Mouse (Mus musculus): ENCODE measurements around the gene Olfr104-ps. TPM values are rescaled to one million over a fixed set of nuclear protein-coding genes. Genes with fewer than 3 reads are reported as not detected.

The Olfr104-ps gene
- not detected in 2 replicates for polyA plus RNA-seq (2012; rRNA removed)

- H3K27me3 ChIP-seq (ENCODE audit: control insufficient read depth, insufficient read depth, low read length), result no peaks in the 10 kb centered on the region
- no peak for TF ChIP-seq CTCF (IDR thresholded peaks at IDR 0.05; ENCODE audit: extremely low read depth, insufficient read depth, insufficient read length, insufficient replicate concordance)
- TF ChIP-seq POLR2A (IDR thresholded peaks at IDR 0.05; ENCODE audit: low read depth, low read length), result no peak
These were observed at the start of gene Olfr104-ps for GRCm38 (mm10) chr17:37359282-37359681. Gene Olfr104-ps (plus strand): TSS chr17:37359582.

GRCm38 (mm10) chr17:37310146-37310699, 49.2 kb upstream of the Olfr104-ps start:
- no peak for TF ChIP-seq CTCF (IDR thresholded peaks at IDR 0.05; ENCODE audit: extremely low read depth, insufficient read depth, insufficient read length, insufficient replicate concordance)
- TF ChIP-seq POLR2A (IDR thresholded peaks at IDR 0.05; ENCODE audit: low read depth, low read length), result no peak
- Histone ChIP-seq H3K4me1 (ENCODE audit: control insufficient read depth, insufficient read depth, insufficient read length) (no peaks in the 10 kb centered on the region), H3K36me3 (ENCODE audit: control insufficient read depth, insufficient read depth, low read length) (no peaks in the 10 kb centered on the region), H3K27me3 (ENCODE audit: control insufficient read depth, insufficient read depth, low read length) (no peaks in the 10 kb centered on the region), H3K4me3 (ENCODE audit: extremely low read depth, insufficient read depth, insufficient read length) (no peak overlapping the region), H3K27ac (ENCODE audit: insufficient read depth, low read length) (no peak overlapping the region)
- DNase-seq (ENCODE audit: low read depth in 1 of 2, low spot score in 2 of 2), result no peak
- 54% methylated on average over 2 of the region's 2 CpGs for WGBS

More at GRCm38 (mm10) chr17:37359282-37359681, at the start of gene Olfr104-ps:
- Histone ChIP-seq H3K36me3 (ENCODE audit: control insufficient read depth, insufficient read depth, low read length) (no peaks in the 10 kb centered on the region), H3K27ac (ENCODE audit: insufficient read depth, low read length) (no peak within 1 kb of the TSS), H3K4me1 (ENCODE audit: control insufficient read depth, insufficient read depth, insufficient read length) (no peaks in the 10 kb centered on the region), H3K4me3 (ENCODE audit: extremely low read depth, insufficient read depth, insufficient read length) (no peak within 1 kb of the TSS)
- DNase-seq (ENCODE audit: low read depth in 1 of 2, low spot score in 2 of 2), result no peak

GRCm38 (mm10) chr17:37316954-37317353, 42.4 kb upstream of the Olfr104-ps start, which contains the start of gene Olfr102:
Gene Olfr102 (minus strand): TSS chr17:37317054.
- Histone ChIP-seq H3K4me1 (ENCODE audit: control insufficient read depth, insufficient read depth, insufficient read length) (no peaks in the 10 kb centered on the region), H3K36me3 (ENCODE audit: control insufficient read depth, insufficient read depth, low read length) (no peaks in the 10 kb centered on the region), H3K4me3 (ENCODE audit: extremely low read depth, insufficient read depth, insufficient read length) (no peak within 1 kb of the TSS), H3K27me3 (ENCODE audit: control insufficient read depth, insufficient read depth, low read length) (no peaks in the 10 kb centered on the region), H3K27ac (ENCODE audit: insufficient read depth, low read length) (no peak within 1 kb of the TSS)
- DNase-seq (ENCODE audit: low read depth in 1 of 2, low spot score in 2 of 2), result no peak
- TF ChIP-seq POLR2A (IDR thresholded peaks at IDR 0.05; ENCODE audit: low read depth, low read length) (no peak), CTCF (IDR thresholded peaks at IDR 0.05; ENCODE audit: extremely low read depth, insufficient read depth, insufficient read length, insufficient replicate concordance) (no peak)

GRCm38 (mm10) chr17:37339598-37339997, 19.8 kb upstream of the Olfr104-ps start, which contains the start of gene Olfr103:
Gene Olfr103 (minus strand): TSS chr17:37339698.
- 88% methylated on average over 2 of the region's 2 CpGs for WGBS
- Histone ChIP-seq H3K27me3 (ENCODE audit: control insufficient read depth, insufficient read depth, low read length) (no peaks in the 10 kb centered on the region), H3K4me1 (ENCODE audit: control insufficient read depth, insufficient read depth, insufficient read length) (no peaks in the 10 kb centered on the region), H3K36me3 (ENCODE audit: control insufficient read depth, insufficient read depth, low read length) (no peaks in the 10 kb centered on the region), H3K4me3 (ENCODE audit: extremely low read depth, insufficient read depth, insufficient read length) (no peak within 1 kb of the TSS), H3K27ac (ENCODE audit: insufficient read depth, low read length) (no peak within 1 kb of the TSS)
- TF ChIP-seq CTCF (IDR thresholded peaks at IDR 0.05; ENCODE audit: extremely low read depth, insufficient read depth, insufficient read length, insufficient replicate concordance) (no peak), POLR2A (IDR thresholded peaks at IDR 0.05; ENCODE audit: low read depth, low read length) (no peak)
- DNase-seq (ENCODE audit: low read depth in 1 of 2, low spot score in 2 of 2), result no peak

- no peak for TF ChIP-seq POLR2A (IDR thresholded peaks at IDR 0.05; ENCODE audit: low read depth, low read length)
- TF ChIP-seq CTCF (IDR thresholded peaks at IDR 0.05; ENCODE audit: extremely low read depth, insufficient read depth, insufficient read length, insufficient replicate concordance), result no peak
- DNase-seq (ENCODE audit: low read depth in 1 of 2, low spot score in 2 of 2), result no peak
- H3K36me3 ChIP-seq (ENCODE audit: control insufficient read depth, insufficient read depth, low read length), result no peaks in the 10 kb centered on the region
These were observed 19.4 kb downstream of the Olfr104-ps start, which contains the start of gene Olfr105-ps for GRCm38 (mm10) chr17:37378733-37379132. Gene Olfr105-ps (plus strand): TSS chr17:37379033.

GRCm38 (mm10) chr17:37390093-37390492, 30.7 kb downstream of the Olfr104-ps start, which contains the start of gene Olfr106-ps:
Gene Olfr106-ps (plus strand): TSS chr17:37390393.
- Histone ChIP-seq H3K4me1 (ENCODE audit: control insufficient read depth, insufficient read depth, insufficient read length) (no peaks in the 10 kb centered on the region), H3K4me3 (ENCODE audit: extremely low read depth, insufficient read depth, insufficient read length) (no peak within 1 kb of the TSS), H3K36me3 (ENCODE audit: control insufficient read depth, insufficient read depth, low read length) (no peaks in the 10 kb centered on the region), H3K27ac (ENCODE audit: insufficient read depth, low read length) (no peak within 1 kb of the TSS), H3K27me3 (ENCODE audit: control insufficient read depth, insufficient read depth, low read length) (no peaks in the 10 kb centered on the region)
- 71% methylated on average over 1 of the region's 1 CpGs for WGBS
- no peak for TF ChIP-seq POLR2A (IDR thresholded peaks at IDR 0.05; ENCODE audit: low read depth, low read length)
- no peak for TF ChIP-seq CTCF (IDR thresholded peaks at IDR 0.05; ENCODE audit: extremely low read depth, insufficient read depth, insufficient read length, insufficient replicate concordance)
- DNase-seq (ENCODE audit: low read depth in 1 of 2, low spot score in 2 of 2), result no peak

More at GRCm38 (mm10) chr17:37378733-37379132, 19.4 kb downstream of the Olfr104-ps start, which contains the start of gene Olfr105-ps:
- Histone ChIP-seq H3K27ac (ENCODE audit: insufficient read depth, low read length) (no peak within 1 kb of the TSS), H3K27me3 (ENCODE audit: control insufficient read depth, insufficient read depth, low read length) (no peaks in the 10 kb centered on the region), H3K4me1 (ENCODE audit: control insufficient read depth, insufficient read depth, insufficient read length) (no peaks in the 10 kb centered on the region), H3K4me3 (ENCODE audit: extremely low read depth, insufficient read depth, insufficient read length) (no peak within 1 kb of the TSS)

GRCm38 (mm10) chr17:37398926-37399325, 39.5 kb downstream of the Olfr104-ps start, which contains the start of gene Olfr107:
Gene Olfr107 (plus strand): TSS chr17:37399226.
- TF ChIP-seq POLR2A (IDR thresholded peaks at IDR 0.05; ENCODE audit: low read depth, low read length), result no peak
- no peak for TF ChIP-seq CTCF (IDR thresholded peaks at IDR 0.05; ENCODE audit: extremely low read depth, insufficient read depth, insufficient read length, insufficient replicate concordance)
- Histone ChIP-seq H3K4me1 (ENCODE audit: control insufficient read depth, insufficient read depth, insufficient read length) (no peaks in the 10 kb centered on the region), H3K4me3 (ENCODE audit: extremely low read depth, insufficient read depth, insufficient read length) (no peak within 1 kb of the TSS), H3K27ac (ENCODE audit: insufficient read depth, low read length) (no peak within 1 kb of the TSS), H3K27me3 (ENCODE audit: control insufficient read depth, insufficient read depth, low read length) (no peaks in the 10 kb centered on the region), H3K36me3 (ENCODE audit: control insufficient read depth, insufficient read depth, low read length) (no peaks in the 10 kb centered on the region)
- no peak for DNase-seq (ENCODE audit: low read depth in 1 of 2, low spot score in 2 of 2)
- WGBS, result 80% methylated on average over 3 of the region's 3 CpGs

All from spleen, adult 2 months (tissue).